Mouse (Mus musculus) embryonic facial prominence, embryonic 12.5 days (tissue): ENCODE measurements at regions not wholly inside any gene's neighbourhood (a gene's known extent, or its start where the extent isn't known, plus 50 kb on each side); places are given as distances from the start of the nearest gene placed in this dataset.

Source experiments
- ATAC-seq: fragments of 200-750 bp; cut with Nextera tagmentation; 2 replicates; pipeline ENCODE4 v1.8.0; 2017; ENCODE audit not compliant: insufficient number of reproducible peaks, insufficient read depth, low FRiP score, low TSS enrichment
- H3K27ac ChIP-seq: fragments of 300-500 bp; sonication (generic); 2 replicates; pipeline ENCODE4 v1.5.1; 2016; ENCODE audit warnings: mild to moderate bottlenecking
- H3K27me3 ChIP-seq: fragments of 300-500 bp; sonication (generic); 2 replicates; pipeline ENCODE4 v1.6.1; 2016; ENCODE audit warnings: mild to moderate bottlenecking, moderate library complexity
- H3K36me3 ChIP-seq: fragments of 300-500 bp; sonication (generic); 2 replicates; pipeline ENCODE4 v1.6.1; 2016; ENCODE audit warnings: mild to moderate bottlenecking
- H3K4me1 ChIP-seq: fragments of 300-500 bp; sonication (generic); 2 replicates; pipeline ENCODE4 v1.6.1; 2016
- H3K4me2 ChIP-seq: fragments of 300-500 bp; sonication (generic); replicated peaks from 2 replicates; pipeline ENCODE4 v1.6.1; 2016; ENCODE audit warnings: mild to moderate bottlenecking, moderate library complexity
- H3K4me3 ChIP-seq: fragments of 300-500 bp; sonication (generic); 2 replicates; pipeline ENCODE4 v1.5.1; 2016; ENCODE audit warnings: mild to moderate bottlenecking
- H3K9ac ChIP-seq: fragments of 300-500 bp; sonication (generic); 2 replicates; pipeline ENCODE4 v1.6.1; 2016; ENCODE audit warnings: mild to moderate bottlenecking, moderate library complexity
- H3K9me3 ChIP-seq: fragments of 300-500 bp; sonication (generic); 2 replicates; pipeline ENCODE4 v1.6.1; 2016; ENCODE audit warnings: mild to moderate bottlenecking, moderate library complexity
- WGBS: fragments of 180-500 bp; shearing (Covaris S2); methylation state at CpG from one replicate; pipeline ENCODE4 v1.1.7; 2016; 5-methylcytosine and 5-hydroxymethylcytosine counted together

DNA sequence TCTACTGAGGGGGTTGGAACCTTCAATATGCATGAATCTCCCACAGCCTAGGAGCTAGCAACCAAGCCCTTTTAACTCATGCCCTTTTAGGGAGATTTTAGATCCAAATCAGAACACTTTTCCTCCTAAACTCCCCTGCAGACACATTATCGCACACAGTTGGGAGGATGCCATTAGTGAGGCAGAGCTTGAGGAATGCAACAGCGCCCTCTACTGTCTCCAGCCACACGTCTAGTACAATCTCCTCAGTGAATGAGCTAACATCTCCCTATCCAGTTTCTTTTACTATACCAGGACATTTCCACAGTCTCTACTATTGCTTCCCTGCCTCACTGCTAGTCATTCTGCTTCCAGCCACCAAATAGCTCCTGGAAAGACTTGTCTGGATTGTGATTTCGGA lies 59.3 kb downstream of the 1700080O16Rik start:
- 13% methylated on average over 4 of the region's 4 CpGs for WGBS
- ATAC-seq: no peak

DNA sequence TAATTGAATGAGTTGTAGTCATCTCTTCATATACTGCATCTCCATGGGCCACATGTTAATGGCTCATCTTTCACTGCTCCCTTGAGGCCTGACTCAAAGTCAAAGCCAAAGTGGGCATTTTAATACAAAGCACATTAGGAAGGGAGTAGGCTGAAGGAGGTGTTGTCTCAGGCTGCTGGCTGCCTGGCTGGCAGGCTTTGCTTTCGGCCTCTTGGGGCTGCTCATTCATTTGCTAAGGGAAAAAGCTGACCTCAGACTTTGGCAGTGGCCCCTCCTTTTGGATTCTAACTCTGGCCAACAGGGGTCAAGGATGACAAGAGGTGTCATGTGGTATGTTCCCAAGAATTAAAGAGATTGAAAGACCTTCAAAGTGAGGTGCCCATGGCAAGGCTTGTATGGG lies 61.0 kb downstream of the 1700080O16Rik start:
- H3K9me3 ChIP-seq: no peaks in the 10 kb centered on the region
- H3K36me3 ChIP-seq: no peaks in the 10 kb centered on the region
- no peak overlapping the region for H3K27ac ChIP-seq
- no peak overlapping the region for H3K4me2 ChIP-seq
- H3K9ac ChIP-seq: no peak overlapping the region
- WGBS: 39% methylated on average over 1 of the region's 1 CpGs
- H3K4me3 ChIP-seq: no peak overlapping the region
- no peak for ATAC-seq
- no peaks in the 10 kb centered on the region for H3K4me1 ChIP-seq
- no peaks in the 10 kb centered on the region for H3K27me3 ChIP-seq

More for the DNA sequence above, 59.3 kb downstream of the 1700080O16Rik start:
- H3K27me3 ChIP-seq: no peaks in the 10 kb centered on the region
- H3K9me3 ChIP-seq: no peaks in the 10 kb centered on the region
- H3K4me3 ChIP-seq: no peak overlapping the region
- H3K4me1 ChIP-seq: no peaks in the 10 kb centered on the region
- no peaks in the 10 kb centered on the region for H3K36me3 ChIP-seq
- no peak overlapping the region for H3K9ac ChIP-seq
- H3K27ac ChIP-seq: no peak overlapping the region
- no peak overlapping the region for H3K4me2 ChIP-seq

DNA sequence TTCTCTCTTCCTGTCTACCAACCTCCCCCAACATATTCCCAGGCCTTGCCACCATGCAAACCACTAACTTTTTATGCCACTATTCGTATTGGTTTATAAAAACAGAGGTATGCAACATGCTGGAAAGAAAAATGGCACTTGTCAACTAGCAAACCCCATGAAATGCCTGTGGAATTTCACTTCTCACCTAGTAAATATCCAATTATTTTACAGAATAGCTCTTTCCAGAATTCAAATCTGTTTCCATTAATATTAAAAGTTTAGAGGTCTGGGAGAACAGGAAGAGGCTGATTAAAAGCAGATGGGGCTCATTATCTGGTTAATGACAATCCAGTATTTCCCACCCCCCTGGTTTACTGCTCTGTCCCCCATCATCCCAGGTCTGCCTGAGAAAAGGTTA lies 62.0 kb downstream of the 1700080O16Rik start:
- Histone ChIP-seq H3K27me3 (no peaks in the 10 kb centered on the region), H3K9me3 (no peaks in the 10 kb centered on the region), H3K4me2 (no peak overlapping the region), H3K4me1 (no peaks in the 10 kb centered on the region), H3K36me3 (no peaks in the 10 kb centered on the region), H3K4me3 (no peak overlapping the region), H3K27ac (no peak overlapping the region), H3K9ac (no peak overlapping the region)
- WGBS: 32% methylated on average over 1 of the region's 1 CpGs
- no peak for ATAC-seq

DNA sequence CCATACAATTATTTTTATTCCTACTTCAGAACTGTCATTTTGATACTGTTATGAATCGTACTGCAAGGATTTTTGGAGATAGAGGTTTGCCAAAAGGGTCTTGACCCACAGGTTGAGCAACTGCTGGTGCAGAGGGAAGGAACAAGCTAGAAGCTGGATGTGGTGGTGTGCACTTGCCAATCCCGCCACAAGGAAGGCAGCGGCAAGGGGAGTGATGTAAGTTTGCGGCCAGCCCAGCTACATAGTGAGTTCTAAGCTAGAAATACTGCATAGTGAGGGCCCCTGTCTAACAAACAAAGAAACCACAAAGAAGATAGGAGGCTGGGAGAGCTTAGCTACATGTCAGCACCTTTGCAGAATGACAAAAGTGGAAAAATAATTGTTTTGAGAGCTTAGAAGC lies 74.1 kb downstream of the 1700080O16Rik start:
- ATAC-seq: no peak
- Histone ChIP-seq H3K9ac (no peak overlapping the region), H3K27me3 (no peaks in the 10 kb centered on the region), H3K4me1 (no peaks in the 10 kb centered on the region), H3K27ac (no peak overlapping the region), H3K9me3 (no peaks in the 10 kb centered on the region), H3K36me3 (no peaks in the 10 kb centered on the region), H3K4me2 (no peak overlapping the region), H3K4me3 (no peak overlapping the region)
- 78% methylated on average over 4 of the region's 4 CpGs for WGBS

DNA sequence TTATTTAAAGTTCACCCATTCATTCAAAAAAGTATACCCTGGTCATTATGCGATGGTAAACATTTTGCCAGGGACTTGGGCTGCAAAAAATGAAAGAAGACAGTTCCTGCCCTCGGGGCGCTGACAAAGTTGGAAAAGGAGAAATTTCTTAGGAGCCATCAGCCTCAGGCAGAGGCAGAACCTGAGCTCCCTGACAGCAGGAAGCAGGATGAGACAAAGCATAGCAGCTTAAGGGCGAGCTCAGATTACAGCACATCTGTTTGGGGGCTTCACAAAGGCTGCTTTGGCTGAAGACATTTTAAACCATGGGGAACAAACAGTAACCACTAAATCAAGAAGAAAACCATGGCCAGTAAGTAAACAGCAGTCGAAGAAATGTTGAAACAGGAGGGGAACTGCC lies 75.5 kb downstream of the 1700080O16Rik start:
- H3K27me3 ChIP-seq: no peaks in the 10 kb centered on the region
- WGBS: 19% methylated on average over 5 of the region's 5 CpGs
- H3K4me3 ChIP-seq: no peak overlapping the region
- no peaks in the 10 kb centered on the region for H3K9me3 ChIP-seq
- ATAC-seq: no peak
- no peak overlapping the region for H3K4me2 ChIP-seq
- no peaks in the 10 kb centered on the region for H3K36me3 ChIP-seq
- 0 out of 2 replicates have a peak overlapping the region, but pooled peaks have one; percentile 36 for H3K27ac ChIP-seq
- H3K9ac ChIP-seq: no peak overlapping the region
- no peaks in the 10 kb centered on the region for H3K4me1 ChIP-seq

DNA sequence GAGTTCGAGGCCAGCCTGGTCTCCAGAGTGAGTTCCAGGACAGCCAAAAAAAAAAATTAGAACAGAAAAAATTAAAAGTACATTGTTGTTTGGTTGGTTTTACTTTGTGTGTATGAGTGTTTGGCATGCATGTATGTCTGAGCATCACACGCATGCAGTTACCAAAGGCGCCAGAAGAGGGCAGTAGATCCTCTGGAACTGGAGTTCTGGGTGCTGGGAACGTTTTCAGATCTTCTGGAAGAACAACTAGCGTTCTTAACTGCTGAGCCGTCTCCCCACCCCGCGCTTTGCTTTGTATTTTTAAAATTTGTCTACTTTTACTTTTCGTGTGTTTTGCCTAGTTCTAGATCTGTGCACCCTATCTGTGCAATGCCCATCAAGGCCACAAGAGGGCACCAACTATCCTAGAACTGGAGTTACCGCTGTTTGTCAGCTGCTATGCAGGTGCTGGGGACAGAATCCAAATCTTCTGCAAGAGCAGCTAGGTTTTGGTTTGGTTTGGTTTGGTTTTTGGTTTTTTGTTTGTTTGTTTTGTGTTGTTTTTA lies 76.9 kb downstream of the 1700080O16Rik start:
- Histone ChIP-seq H3K9me3 (no peaks in the 10 kb centered on the region), H3K36me3 (no peaks in the 10 kb centered on the region), H3K4me3 (no peak overlapping the region), H3K27ac (no peak overlapping the region), H3K27me3 (no peaks in the 10 kb centered on the region), H3K4me1 (no peaks in the 10 kb centered on the region), H3K9ac (no peak overlapping the region), H3K4me2 (no peak overlapping the region)
- no peak for ATAC-seq
- 71% methylated on average over 10 of the region's 10 CpGs for WGBS

DNA sequence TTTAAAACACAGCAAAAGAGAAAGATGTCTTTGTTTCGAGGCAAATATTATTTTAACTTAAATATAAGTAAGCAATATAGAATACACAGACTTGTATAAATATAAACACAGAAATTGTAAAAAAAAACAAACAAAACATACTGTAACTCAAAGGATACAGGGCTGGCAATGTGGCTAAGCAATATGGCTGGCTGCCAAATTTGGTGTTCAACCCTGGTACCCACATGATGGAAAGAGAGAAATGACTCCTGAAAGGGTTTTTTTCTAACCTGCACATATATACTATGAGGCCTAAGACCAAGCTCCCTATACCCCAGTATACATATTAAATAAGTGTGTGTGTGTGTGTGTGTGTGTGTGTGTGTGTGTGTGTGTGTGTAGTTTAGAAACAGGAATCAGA lies 79.9 kb downstream of the 1700080O16Rik start:
- Histone ChIP-seq H3K9ac (no peak overlapping the region), H3K4me1 (no peaks in the 10 kb centered on the region), H3K36me3 (no peaks in the 10 kb centered on the region), H3K4me2 (no peak overlapping the region), H3K9me3 (no peaks in the 10 kb centered on the region), H3K27me3 (no peaks in the 10 kb centered on the region), H3K27ac (no peak overlapping the region), H3K4me3 (no peak overlapping the region)
- ATAC-seq: no peak
- 56% methylated on average over 1 of the region's 1 CpGs for WGBS

DNA sequence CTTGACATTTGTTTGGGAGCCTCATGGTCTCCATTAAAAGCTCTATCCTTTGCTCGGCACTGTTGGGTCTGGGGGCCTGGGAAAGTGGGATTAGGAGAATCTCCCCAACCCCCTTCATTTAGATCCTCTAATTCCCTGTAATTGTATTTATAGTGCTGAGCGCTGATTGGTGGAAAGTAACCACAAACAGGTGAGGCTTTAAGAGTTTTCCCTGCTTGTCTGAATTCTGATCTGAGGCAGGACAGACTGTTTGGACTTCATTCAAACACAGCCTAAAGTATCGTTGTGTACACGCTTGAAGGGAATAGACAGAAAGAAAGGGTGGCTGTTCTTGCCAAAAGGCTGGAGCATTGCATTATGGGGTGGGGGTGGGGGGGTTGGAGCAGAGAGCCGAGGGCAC lies 85.1 kb upstream of the Usp26 start:
- no peaks in the 10 kb centered on the region for H3K4me1 ChIP-seq
- H3K9ac ChIP-seq: no peak overlapping the region
- H3K27ac ChIP-seq: no peak overlapping the region
- no peaks in the 10 kb centered on the region for H3K27me3 ChIP-seq
- H3K36me3 ChIP-seq: no peaks in the 10 kb centered on the region
- H3K4me3 ChIP-seq: no peak overlapping the region
- no peaks in the 10 kb centered on the region for H3K9me3 ChIP-seq
- WGBS: 48% methylated on average over 5 of the region's 5 CpGs
- H3K4me2 ChIP-seq: no peak overlapping the region
- ATAC-seq: no peak
